Mouse (Mus musculus): Measurements from ENCODE around the gene Polr3a. TPM values are rescaled to one million over a fixed set of nuclear protein-coding genes. Genes with fewer than 3 reads are reported as not detected.
"Not testable (repeated sequence)": the region's sequence is repeated elsewhere in the genome, so short reads cannot be mapped to it uniquely, and the experiment has no call there.

Polr3a gene
- polyA plus RNA-seq, 1 experiment from 2014 or later: 5.2 TPM

DNA sequence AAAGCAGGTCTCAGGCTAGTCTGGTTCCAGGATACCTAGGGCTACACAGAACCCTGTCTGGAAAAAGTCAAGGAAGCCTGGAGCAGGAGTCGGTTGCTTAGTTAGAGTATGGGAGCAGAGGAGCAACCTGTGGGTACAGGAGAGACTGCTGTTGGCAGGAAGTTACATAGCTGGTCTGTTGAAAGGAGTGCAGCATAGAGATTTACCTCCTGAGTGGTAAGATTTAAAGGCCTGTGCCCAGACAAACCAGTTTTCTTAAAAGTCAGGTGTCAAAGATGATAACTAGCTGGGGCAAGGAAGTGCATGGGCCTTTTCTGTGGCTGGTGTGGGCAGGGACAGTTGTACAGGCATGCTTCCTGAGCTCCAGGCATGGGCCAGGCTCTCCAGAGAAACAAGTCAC is 10.6 kb upstream of the Polr3a start:
- no peak for ATAC-seq
- no peak overlapping the region for H3K4me2 ChIP-seq (ENCODE audit: low read depth, low read length)
- H3K9ac ChIP-seq (replicated peaks): no peak overlapping the region
- H3K27me3 ChIP-seq (ENCODE audit: insufficient read depth, low read length): no peaks in the 10 kb centered on the region
- no peaks in the 10 kb centered on the region for H3K9me3 ChIP-seq (ENCODE audit: low read length)
- 85% methylated on average over 1 of the region's 1 CpGs for WGBS (ENCODE audit: insufficient replicate concordance)
- no peak for DNase-seq
- no peak overlapping the region for H3K27ac ChIP-seq (ENCODE audit: low read depth)
- H3K36me3 ChIP-seq (replicated peaks; ENCODE audit: insufficient read depth, low read length): peaks cover 64% of the 10 kb centered on the region
- peaks cover 14% of the 10 kb centered on the region; the same call in 1 of the 2 replicates for H3K4me1 ChIP-seq (ENCODE audit: insufficient read depth)
- TF ChIP-seq EP300 (IDR thresholded peaks at IDR 0.05; ENCODE audit: low read depth) (no peak), CTCF (IDR thresholded peaks at IDR 0.05; ENCODE audit: low read depth) (no peak)
- H3K4me3 ChIP-seq (ENCODE audit: low read depth, low read length): no peak overlapping the region

DNA sequence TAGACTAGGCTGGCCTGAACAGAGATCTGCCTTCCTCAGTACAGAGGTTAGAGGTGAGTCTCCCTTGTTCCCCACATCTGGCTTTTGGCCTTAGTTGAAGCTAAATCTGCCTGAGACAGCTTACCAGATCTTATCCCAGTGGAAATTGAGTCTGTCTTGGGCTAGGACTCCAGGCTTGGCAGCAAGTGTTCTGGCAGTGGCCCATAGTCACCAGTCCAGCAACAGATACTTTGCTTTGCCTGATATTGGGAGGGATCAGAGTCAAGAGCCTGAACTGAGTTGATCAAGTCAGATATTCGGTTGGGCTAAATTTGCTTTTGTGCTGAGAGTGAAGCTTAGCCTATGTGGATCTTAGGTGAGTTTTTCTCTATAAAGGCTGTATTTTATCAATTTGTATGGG is 9.6 kb upstream of the Polr3a start:
- no peak for DNase-seq
- no peak overlapping the region for H3K4me3 ChIP-seq (ENCODE audit: low read depth, low read length)
- H3K9me3 ChIP-seq (ENCODE audit: low read length): no peaks in the 10 kb centered on the region
- no peak overlapping the region for H3K4me2 ChIP-seq (ENCODE audit: low read depth, low read length)
- H3K4me1 ChIP-seq (ENCODE audit: insufficient read depth): peaks cover 17% of the 10 kb centered on the region; the same call in 1 of the 2 replicates
- no peak overlapping the region for H3K9ac ChIP-seq (replicated peaks)
- no peak for TF ChIP-seq CTCF (IDR thresholded peaks at IDR 0.05; ENCODE audit: low read depth)
- no peak for TF ChIP-seq EP300 (IDR thresholded peaks at IDR 0.05; ENCODE audit: low read depth)
- no peak overlapping the region for H3K27ac ChIP-seq (ENCODE audit: low read depth)
- no peaks in the 10 kb centered on the region for H3K27me3 ChIP-seq (ENCODE audit: insufficient read depth, low read length)
- 79% methylated on average over 1 of the region's 1 CpGs for WGBS (ENCODE audit: insufficient replicate concordance)
- H3K36me3 ChIP-seq (replicated peaks; ENCODE audit: insufficient read depth, low read length): peaks cover 65% of the 10 kb centered on the region
- ATAC-seq: no peak

DNA sequence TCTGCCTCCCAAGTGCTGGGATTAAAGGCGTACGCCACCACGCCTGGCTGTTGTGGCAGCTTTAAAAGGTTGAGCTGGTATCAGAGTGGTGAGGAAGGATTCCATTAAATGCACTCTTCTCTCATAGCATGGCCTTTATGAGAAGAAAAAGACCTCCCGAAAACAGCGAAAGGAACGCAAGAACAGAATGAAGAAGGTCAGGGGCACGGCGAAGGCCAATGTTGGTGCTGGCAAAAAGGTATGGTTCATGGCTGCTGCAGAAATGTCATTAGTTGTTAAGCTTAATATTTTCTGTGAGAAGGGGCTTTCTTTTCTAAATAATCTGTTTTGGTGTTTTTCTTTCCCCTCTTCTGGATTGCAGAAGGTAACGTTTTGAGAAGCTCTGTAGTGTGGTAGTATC is 6.4 kb upstream of the Polr3a start:
- peak overlapping the region; percentile 44 for H3K4me2 ChIP-seq (ENCODE audit: low read depth, low read length)
- no peaks in the 10 kb centered on the region for H3K27me3 ChIP-seq (ENCODE audit: insufficient read depth, low read length)
- 77% methylated on average over 9 of the region's 9 CpGs for whole genome bisulfite sequencing (ENCODE audit: insufficient replicate concordance)
- peak overlapping the region; percentile 15 for H3K4me3 ChIP-seq (ENCODE audit: low read depth, low read length)
- ATAC-seq (no peak), DNase-seq (no peak)
- H3K4me1 ChIP-seq (ENCODE audit: insufficient read depth): peaks cover 21% of the 10 kb centered on the region; the same call in 1 of the 2 replicates
- TF ChIP-seq EP300 (IDR thresholded peaks at IDR 0.05; ENCODE audit: low read depth): no peak
- no peak for TF ChIP-seq CTCF (IDR thresholded peaks at IDR 0.05; ENCODE audit: low read depth)
- H3K9me3 ChIP-seq (ENCODE audit: low read length): no peaks in the 10 kb centered on the region
- H3K36me3 ChIP-seq (replicated peaks; ENCODE audit: insufficient read depth, low read length): peaks cover 57% of the 10 kb centered on the region
- H3K27ac ChIP-seq (ENCODE audit: low read depth): no peak overlapping the region
- H3K9ac ChIP-seq (replicated peaks): peak overlapping the region; percentile 38; the same call in 1 of the 2 replicates

DNA sequence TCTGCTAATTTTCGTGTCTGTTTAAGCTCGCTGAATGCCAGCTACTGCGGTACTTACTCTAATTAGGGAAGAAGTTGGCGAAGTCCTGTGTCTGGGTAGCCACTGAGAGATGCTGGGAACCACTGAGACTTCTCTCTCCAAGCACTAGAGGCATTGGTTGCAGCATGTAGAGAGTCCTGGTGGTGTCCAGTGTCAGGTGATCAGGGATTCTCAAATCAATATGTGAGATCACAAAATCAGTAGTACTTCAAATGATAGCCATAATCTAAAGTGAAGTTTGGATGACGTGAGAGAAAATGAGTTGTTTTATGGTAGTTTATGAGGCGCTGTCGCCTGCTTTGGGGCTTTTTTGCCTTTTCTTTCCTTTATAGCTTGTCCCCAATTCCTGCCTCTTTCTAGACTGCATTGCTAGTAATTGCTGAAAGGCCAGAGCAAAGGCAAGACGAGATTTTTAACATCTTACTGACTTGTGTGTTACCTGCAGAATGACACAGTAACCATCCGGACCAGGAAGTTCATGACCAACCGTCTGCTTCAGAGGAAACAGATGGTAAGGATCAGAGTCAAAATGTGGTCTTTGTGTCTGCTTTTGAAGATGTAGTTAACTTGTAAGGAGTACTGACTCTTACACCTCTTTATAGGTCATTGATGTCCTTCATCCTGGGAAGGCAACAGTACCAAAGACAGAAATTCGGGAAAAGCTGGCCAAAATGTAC is 4.6 kb upstream of the Polr3a start:
- Histone ChIP-seq H3K9me3 (ENCODE audit: low read length) (no peaks in the 10 kb centered on the region), H3K36me3 (replicated peaks; ENCODE audit: insufficient read depth, low read length) (peaks cover 39% of the 10 kb centered on the region), H3K27ac (ENCODE audit: low read depth) (peak overlapping the region; percentile 88), H3K9ac (replicated peaks) (peak overlapping the region; percentile 87), H3K27me3 (ENCODE audit: insufficient read depth, low read length) (no peaks in the 10 kb centered on the region), H3K4me1 (ENCODE audit: insufficient read depth) (peaks cover 21% of the 10 kb centered on the region; the same call in 1 of the 2 replicates), H3K4me2 (ENCODE audit: low read depth, low read length) (peak overlapping the region; percentile 81), H3K4me3 (ENCODE audit: low read depth, low read length) (peak overlapping the region; percentile 94)
- ATAC-seq (peak; percentile 16; the same call in 1 of the 2 replicates), DNase-seq (no peak)
- TF ChIP-seq EP300 (IDR thresholded peaks at IDR 0.05; ENCODE audit: low read depth) (no peak), CTCF (IDR thresholded peaks at IDR 0.05; ENCODE audit: low read depth) (no peak)
- 1% methylated on average over 11 of the region's 11 CpGs for WGBS (ENCODE audit: insufficient replicate concordance)

DNA sequence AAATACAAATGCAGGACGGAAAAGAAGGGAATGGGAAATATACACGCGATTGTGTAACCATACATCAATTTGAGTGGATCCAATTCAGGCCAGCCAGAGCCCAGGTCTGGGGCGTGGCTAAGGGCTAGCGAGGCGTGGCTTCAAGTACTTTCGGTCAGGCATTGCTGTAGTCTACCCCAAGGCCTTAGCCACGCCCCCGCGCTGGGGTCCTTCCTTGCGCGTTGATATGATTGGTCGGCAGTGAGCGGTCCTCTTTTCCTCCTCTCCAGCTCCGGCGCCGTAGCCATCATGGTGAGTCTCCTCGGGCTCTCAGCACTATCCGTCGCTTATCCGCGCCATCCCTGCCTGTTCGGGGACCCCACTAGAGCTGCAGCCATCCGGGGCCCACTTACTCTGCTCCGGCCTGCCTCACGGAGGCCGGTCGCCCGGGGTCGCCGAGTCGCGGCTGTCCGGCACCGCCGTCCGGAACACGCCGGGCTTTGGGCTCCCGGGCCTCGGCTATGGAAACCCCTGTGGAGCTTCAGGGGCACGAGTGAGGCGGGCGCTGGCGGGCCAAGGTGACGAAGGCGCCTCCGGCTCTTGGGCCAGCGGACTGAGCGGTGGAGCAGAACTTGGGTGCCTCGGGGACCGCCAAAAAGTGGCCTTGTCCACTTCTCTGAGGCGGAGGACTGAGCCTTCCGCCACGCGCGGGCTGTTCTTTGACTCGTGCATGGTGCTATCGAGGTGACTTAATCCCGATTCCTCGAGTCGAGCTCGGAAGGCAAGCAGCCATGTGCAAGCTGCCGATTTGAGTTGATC is 3.8 kb upstream of the Polr3a start:
- no peaks in the 10 kb centered on the region for H3K9me3 ChIP-seq (ENCODE audit: low read length)
- peak; percentile 97 for DNase-seq
- H3K4me3 ChIP-seq (ENCODE audit: low read depth, low read length): peak overlapping the region; percentile 94
- peaks cover 25% of the 10 kb centered on the region for H3K4me1 ChIP-seq (ENCODE audit: insufficient read depth)
- H3K27ac ChIP-seq (ENCODE audit: low read depth): peak overlapping the region; percentile 88
- ATAC-seq: peak; percentile 92
- peaks cover 31% of the 10 kb centered on the region for H3K36me3 ChIP-seq (replicated peaks; ENCODE audit: insufficient read depth, low read length)
- H3K27me3 ChIP-seq (ENCODE audit: insufficient read depth, low read length): no peaks in the 10 kb centered on the region
- peak overlapping the region; percentile 87 for H3K9ac ChIP-seq (replicated peaks)
- H3K4me2 ChIP-seq (ENCODE audit: low read depth, low read length): peak overlapping the region; percentile 81
- TF ChIP-seq EP300 (IDR thresholded peaks at IDR 0.05; ENCODE audit: low read depth): 0 out of 2 replicates have a peak, but pooled peaks have one; percentile 33
- no peak for TF ChIP-seq CTCF (IDR thresholded peaks at IDR 0.05; ENCODE audit: low read depth)
- WGBS (ENCODE audit: insufficient replicate concordance): under 1% methylated on average over 59 of the region's 64 CpGs

DNA sequence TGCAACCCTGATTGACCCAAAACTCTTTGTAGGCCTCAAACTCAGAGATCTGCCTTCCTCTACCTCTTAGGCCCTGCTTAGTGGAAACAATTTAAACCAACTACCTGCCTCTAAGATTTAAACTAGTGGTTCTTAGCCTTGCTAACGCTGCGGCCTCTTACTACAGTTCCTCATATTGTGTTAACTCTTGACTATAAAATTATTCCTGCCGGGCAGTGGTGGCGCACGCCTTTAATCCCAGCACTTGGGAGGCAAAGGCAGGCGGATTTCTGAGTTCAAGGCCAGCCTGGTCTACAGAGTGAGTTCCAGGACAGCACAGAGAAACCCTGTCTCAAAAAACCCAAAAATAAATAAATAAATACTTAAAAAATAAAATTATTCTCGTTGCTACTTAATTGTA is 2.9 kb upstream of the Polr3a start:
- peaks cover 30% of the 10 kb centered on the region for H3K4me1 ChIP-seq (ENCODE audit: insufficient read depth)
- not testable (repeated sequence) for H3K4me2 ChIP-seq (ENCODE audit: low read depth, low read length)
- WGBS (ENCODE audit: insufficient replicate concordance): 85% methylated on average over 7 of the region's 7 CpGs

More for the DNA sequence above, 2.9 kb upstream of the Polr3a start:
- peaks cover 22% of the 10 kb centered on the region for H3K36me3 ChIP-seq (replicated peaks; ENCODE audit: insufficient read depth, low read length)
- ATAC-seq; H3K27ac ChIP-seq (ENCODE audit: low read depth); H3K9ac ChIP-seq (replicated peaks); H3K27me3 ChIP-seq (ENCODE audit: insufficient read depth, low read length); H3K9me3 ChIP-seq (ENCODE audit: low read length); DNase-seq; H3K4me3 ChIP-seq (ENCODE audit: low read depth, low read length): not testable (repeated sequence)
